Mouse (Mus musculus) hindbrain, embryonic 16.5 days (tissue): ENCODE measurements around the gene Auts2. TPM values are rescaled to one million over a fixed set of nuclear protein-coding genes. Genes with fewer than 3 reads are reported as not detected.

Source experiments
- ATAC-seq: fragments of 200-750 bp; cut with Nextera tagmentation; 2 replicates; pipeline ENCODE4 v1.8.0; 2017; ENCODE audit warnings: moderate TSS enrichment, moderate library complexity
- H3K27ac ChIP-seq: fragments of 300-500 bp; sonication (generic); 2 replicates; pipeline ENCODE4 v1.5.1; 2014; ENCODE audit warnings: low read depth, mild to moderate bottlenecking, control low read depth, low read length, moderate library complexity
- H3K27me3 ChIP-seq: fragments of 300-500 bp; sonication (generic); replicated peaks from 2 replicates; pipeline ENCODE4 v1.6.1; 2014; ENCODE audit warnings: low read length; ENCODE audit not compliant: control insufficient read depth, insufficient read depth
- H3K36me3 ChIP-seq: fragments of 300-500 bp; sonication (generic); 2 replicates; pipeline ENCODE4 v1.6.1; 2014; ENCODE audit warnings: mild to moderate bottlenecking, low read length, moderate library complexity, mixed read lengths; ENCODE audit not compliant: control insufficient read depth, insufficient read depth
- H3K4me1 ChIP-seq: fragments of 300-500 bp; sonication (generic); 2 replicates; pipeline ENCODE4 v1.6.1; 2014; ENCODE audit warnings: low read depth, low read length; ENCODE audit not compliant: control insufficient read depth, insufficient read depth
- H3K4me2 ChIP-seq: fragments of 300-500 bp; sonication (generic); 2 replicates; pipeline ENCODE4 v1.6.1; 2014; ENCODE audit warnings: mild to moderate bottlenecking, low read length, control low read depth, moderate library complexity
- H3K4me3 ChIP-seq: fragments of 300-500 bp; sonication (generic); 2 replicates; pipeline ENCODE4 v1.5.1; 2014; ENCODE audit warnings: mild to moderate bottlenecking, low read length, control low read depth, moderate library complexity
- H3K9ac ChIP-seq: fragments of 300-500 bp; sonication (generic); 2 replicates; pipeline ENCODE4 v1.6.1; 2014; ENCODE audit warnings: low read depth, mild to moderate bottlenecking, control low read depth, low read length, moderate library complexity
- H3K9me3 ChIP-seq: fragments of 300-500 bp; sonication (generic); 2 replicates; pipeline ENCODE4 v1.6.1; 2014; ENCODE audit warnings: mild to moderate bottlenecking, low read length, moderate library complexity; ENCODE audit not compliant: control insufficient read depth
- whole genome bisulfite sequencing: fragments of 180-500 bp; shearing (Covaris S2); extraction: QIAGEN DNeasy Blood & Tissue Kit; methylation state at CpG from one replicate; pipeline ENCODE4 v1.1.7; 2014; 5-methylcytosine and 5-hydroxymethylcytosine counted together
- polyA plus RNA-seq: library from polyadenylated mRNA; unstranded; fragments of >200 nt; fragmentation: Nextera tagmentation; extraction: Ambion mirVana; gene quantifications from 2 replicates; pipeline ENCODE4 v1.2.1, GENCODE M21; 2015

Auts2 gene
- polyA plus RNA-seq, 1 experiment from 2014 or later = 43.2 TPM

- H3K27ac ChIP-seq = no peak overlapping the region
- H3K4me1 ChIP-seq = no peaks in the 10 kb centered on the region
- no peaks in the 10 kb centered on the region for H3K27me3 ChIP-seq
- no peak overlapping the region for H3K9ac ChIP-seq
- H3K4me3 ChIP-seq = no peak overlapping the region
- H3K36me3 ChIP-seq = no peaks in the 10 kb centered on the region
- no peak overlapping the region for H3K4me2 ChIP-seq
- 88% methylated on average over 8 of the region's 8 CpGs for WGBS
- H3K9me3 ChIP-seq = no peaks in the 10 kb centered on the region
- no peak for ATAC-seq
Observed at GRCm38 (mm10) chr5:132255579-132255978, 287.6 kb downstream of the Auts2 start.

- no peak overlapping the region for H3K4me2 ChIP-seq
- no peak overlapping the region for H3K9ac ChIP-seq
- no peaks in the 10 kb centered on the region for H3K27me3 ChIP-seq
- H3K9me3 ChIP-seq = no peaks in the 10 kb centered on the region
- peaks cover 10% of the 10 kb centered on the region for H3K4me1 ChIP-seq
- 40% methylated on average over 11 of the region's 11 CpGs for WGBS
- H3K36me3 ChIP-seq = no peaks in the 10 kb centered on the region
- no peak overlapping the region for H3K4me3 ChIP-seq
- ATAC-seq = no peak
- no peak overlapping the region for H3K27ac ChIP-seq
Observed at GRCm38 (mm10) chr5:132249523-132249922, 293.6 kb downstream of the Auts2 start.

- H3K36me3 ChIP-seq = no peaks in the 10 kb centered on the region
- no peak overlapping the region for H3K4me2 ChIP-seq
- H3K27me3 ChIP-seq = no peaks in the 10 kb centered on the region
- no peak overlapping the region for H3K27ac ChIP-seq
- H3K4me1 ChIP-seq = peaks cover 10% of the 10 kb centered on the region
- H3K9ac ChIP-seq = no peak overlapping the region
- H3K9me3 ChIP-seq = no peaks in the 10 kb centered on the region
- H3K4me3 ChIP-seq = no peak overlapping the region
- no peak for ATAC-seq
- 55% methylated on average over 7 of the region's 7 CpGs for whole genome bisulfite sequencing
Observed at GRCm38 (mm10) chr5:132248069-132248468, 295.1 kb downstream of the Auts2 start.

GRCm38 (mm10) chr5:132235460-132235859, 307.7 kb downstream of the Auts2 start:
- Histone ChIP-seq H3K36me3 (no peaks in the 10 kb centered on the region), H3K27ac (no peak overlapping the region), H3K27me3 (no peaks in the 10 kb centered on the region), H3K9me3 (no peaks in the 10 kb centered on the region), H3K9ac (no peak overlapping the region), H3K4me3 (no peak overlapping the region), H3K4me1 (peaks cover 12% of the 10 kb centered on the region), H3K4me2 (no peak overlapping the region)
- ATAC-seq = no peak
- whole genome bisulfite sequencing = 74% methylated on average over 5 of the region's 5 CpGs

GRCm38 (mm10) chr5:132234471-132234870, 308.7 kb downstream of the Auts2 start:
- Histone ChIP-seq H3K27ac (no peak overlapping the region), H3K4me3 (no peak overlapping the region), H3K4me2 (no peak overlapping the region), H3K4me1 (peaks cover 21% of the 10 kb centered on the region), H3K9ac (no peak overlapping the region), H3K9me3 (no peaks in the 10 kb centered on the region), H3K27me3 (no peaks in the 10 kb centered on the region), H3K36me3 (no peaks in the 10 kb centered on the region)
- ATAC-seq = no peak
- WGBS = 55% methylated on average over 7 of the region's 7 CpGs

DNA sequence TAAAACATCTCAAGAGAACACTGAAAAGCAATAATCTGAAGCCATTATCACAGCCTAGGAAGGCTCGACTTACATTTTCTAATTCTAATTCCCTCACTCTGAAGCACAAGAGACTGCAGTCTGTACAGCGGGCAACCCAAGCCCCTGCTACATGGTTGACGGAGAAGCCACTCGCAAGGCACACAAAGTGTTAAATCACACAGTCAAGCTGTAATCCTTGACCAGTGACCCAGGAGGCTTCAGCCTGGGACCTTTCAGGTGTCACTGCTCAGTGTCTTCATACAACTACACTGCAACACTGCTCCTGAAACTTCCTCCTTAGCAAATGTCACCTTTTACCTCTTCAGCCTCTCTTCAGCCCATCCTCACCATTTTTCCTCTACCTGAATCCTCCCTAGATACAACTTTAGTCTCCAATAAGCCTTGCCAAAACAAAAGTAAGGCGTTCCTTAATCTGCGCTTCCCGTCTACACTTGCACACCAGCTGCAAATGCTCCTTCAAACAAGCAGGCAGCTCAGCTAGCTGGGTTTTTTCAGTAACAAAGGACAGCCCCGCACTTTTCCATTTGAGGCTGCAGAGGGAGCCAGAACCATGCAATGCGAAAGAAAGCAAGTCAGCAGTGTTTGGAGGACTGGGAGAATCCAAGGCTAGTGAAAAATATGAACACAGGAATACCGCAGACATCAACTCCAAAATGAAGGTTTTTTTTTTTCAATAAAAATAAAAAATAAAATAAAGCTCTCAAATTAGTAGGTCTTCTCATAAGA, 311.7 kb downstream of the Auts2 start:
- 37% methylated on average over 10 of the region's 10 CpGs for WGBS
- Histone ChIP-seq H3K4me1 (peaks cover 26% of the 10 kb centered on the region), H3K36me3 (no peaks in the 10 kb centered on the region), H3K9ac (0 out of 2 replicates have a peak overlapping the region, but pooled peaks have one; percentile 16), H3K27ac (no peak overlapping the region), H3K9me3 (no peaks in the 10 kb centered on the region), H3K4me2 (no peak overlapping the region), H3K4me3 (no peak overlapping the region), H3K27me3 (no peaks in the 10 kb centered on the region)
- peak; percentile 72; the same call in 1 of the 2 replicates for ATAC-seq

GRCm38 (mm10) chr5:132229644-132230357, 313.3 kb downstream of the Auts2 start:
- Histone ChIP-seq H3K9me3 (no peaks in the 10 kb centered on the region), H3K9ac (no peak overlapping the region; the same call in 1 of the 2 replicates), H3K27me3 (no peaks in the 10 kb centered on the region), H3K4me2 (peak overlapping the region; percentile 28), H3K36me3 (no peaks in the 10 kb centered on the region), H3K4me1 (peaks cover 26% of the 10 kb centered on the region), H3K4me3 (no peak overlapping the region), H3K27ac (peak overlapping the region; percentile 54)
- 11% methylated on average over 8 of the region's 8 CpGs for WGBS
- ATAC-seq = peak; percentile 94

DNA sequence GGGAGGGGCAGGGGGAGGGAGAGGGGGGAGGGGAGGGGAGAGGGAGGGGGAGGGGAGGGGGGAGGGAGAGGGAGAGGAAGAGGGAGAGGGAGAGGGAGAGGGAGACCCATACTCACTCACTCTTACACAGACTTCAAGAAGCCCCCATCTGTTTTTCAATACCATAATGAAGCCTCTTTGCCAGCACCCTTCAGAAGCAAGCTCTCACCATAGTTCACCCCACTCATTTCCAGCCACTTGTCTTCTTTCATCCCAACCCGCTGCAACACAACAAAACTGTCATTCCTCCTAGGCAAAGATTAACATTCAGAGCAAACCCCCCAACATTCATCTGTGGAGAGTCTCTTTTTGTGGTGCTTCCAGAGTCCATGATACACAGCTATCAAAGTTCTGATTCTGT, 314.1 kb downstream of the Auts2 start:
- no peaks in the 10 kb centered on the region for H3K9me3 ChIP-seq
- H3K27ac ChIP-seq = no peak overlapping the region

GRCm38 (mm10) chr5:132220376-132220930, 322.7 kb downstream of the Auts2 start:
- Histone ChIP-seq H3K4me1 (no peaks in the 10 kb centered on the region), H3K4me2 (no peak overlapping the region), H3K27ac (no peak overlapping the region), H3K36me3 (no peaks in the 10 kb centered on the region), H3K9me3 (no peaks in the 10 kb centered on the region), H3K27me3 (no peaks in the 10 kb centered on the region), H3K9ac (no peak overlapping the region), H3K4me3 (no peak overlapping the region)
- ATAC-seq = no peak
- 75% methylated on average over 12 of the region's 12 CpGs for WGBS

More for the DNA sequence above, 314.1 kb downstream of the Auts2 start:
- Histone ChIP-seq H3K4me3 (no peak overlapping the region), H3K4me2 (no peak overlapping the region), H3K27me3 (no peaks in the 10 kb centered on the region), H3K36me3 (no peaks in the 10 kb centered on the region), H3K4me1 (peaks cover 23% of the 10 kb centered on the region), H3K9ac (no peak overlapping the region)
- WGBS = 38% methylated on average over 1 of the region's 1 CpGs
- no peak for ATAC-seq
